Mouse (Mus musculus) right cerebral cortex, adult 2 months (tissue): ENCODE results near the gene Psmd3.

Source experiments
- DNase-seq, 2 experiments: peaks; one replicate each; pipeline ENCODE4 v3.0.0; 2021 to 2022; ENCODE audit warnings: low spot score in 2 of 2

The Psmd3 gene

DNA sequence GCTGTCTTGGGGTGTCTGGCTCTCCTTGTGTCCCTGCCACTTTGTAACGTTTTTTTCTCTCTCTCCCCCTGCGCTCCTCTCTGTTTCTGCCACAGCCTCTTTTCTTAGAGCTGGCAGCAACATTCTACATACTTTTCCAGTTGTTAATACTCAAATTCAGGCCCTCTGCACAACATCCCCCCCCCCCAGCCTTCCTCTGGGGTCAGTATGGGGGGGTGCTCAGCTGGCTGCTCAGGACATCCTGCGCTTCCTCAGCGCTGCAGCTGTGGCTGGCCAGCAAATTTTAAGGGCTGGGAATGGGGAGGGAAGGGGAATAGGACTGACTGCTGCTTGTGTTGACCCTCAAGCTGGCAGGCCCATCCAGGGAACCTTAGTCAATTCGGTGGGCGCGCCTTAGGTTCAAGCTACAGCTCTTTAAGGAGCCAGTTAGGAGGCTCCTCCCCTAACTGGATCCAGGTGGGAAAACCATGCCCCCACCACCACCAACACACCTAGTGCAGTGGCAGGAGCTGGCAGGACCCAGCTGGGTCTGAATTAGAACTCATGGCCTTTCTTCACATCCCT lies 62.2 kb downstream of the Psmd3 start:
- no peak for DNase-seq
